Mouse (Mus musculus): ENCODE data around the gene Il11ra1.

- TF ChIP-seq CTCF (IDR thresholded peaks at IDR 0.05; ENCODE audit: borderline replicate concordance, extremely low read depth, insufficient read depth, insufficient read length), result no peak
- TF ChIP-seq POLR2A (IDR thresholded peaks at IDR 0.05; ENCODE audit: borderline replicate concordance, extremely low read depth, insufficient read depth, insufficient read length, poor library complexity, severe bottlenecking), result no peak
Measured at GRCm38 (mm10) chr4:41673186-41673585, 26.6 kb upstream of the Il11ra1 start.

Measured in brain, embryonic 14.5 days (tissue).